Mouse (Mus musculus): ENCODE data around the gene Tmprss11a. TPM values are rescaled to one million over a fixed set of nuclear protein-coding genes. Genes with fewer than 3 reads are reported as not detected.

Gene Tmprss11a
- total RNA-seq (2021) = under 1 TPM in 1 of 2 experiments, not detected in 1; 0.13 TPM
- long read RNA-seq = 0 reads

DNA sequence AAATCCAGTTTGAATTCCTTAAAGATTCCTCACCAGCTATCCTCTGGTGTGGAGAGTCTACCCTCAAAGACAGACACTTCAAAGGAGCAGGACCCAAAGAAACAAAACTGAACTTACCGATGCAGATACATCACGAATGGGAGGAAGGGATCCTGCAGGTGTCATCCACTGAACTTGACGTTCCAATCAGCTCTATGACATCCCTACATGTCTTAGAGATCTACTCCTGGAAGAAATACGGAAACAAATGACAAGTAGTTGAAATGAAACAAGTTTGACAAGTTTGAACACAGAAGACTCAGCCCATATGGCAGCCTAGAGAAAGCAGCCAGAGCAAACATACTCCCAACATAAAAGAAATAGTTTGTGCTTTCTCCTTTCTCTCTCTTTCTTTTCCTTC is at the start of gene Tmprss11a:
Tmprss11a (minus strand) TSS at position 101 of the 400 bp plus-strand sequence.
- peak in 1 of 2 experiments; percentile 4 for DNase-seq (ENCODE audit: low spot score in 2 of 2)

DNA sequence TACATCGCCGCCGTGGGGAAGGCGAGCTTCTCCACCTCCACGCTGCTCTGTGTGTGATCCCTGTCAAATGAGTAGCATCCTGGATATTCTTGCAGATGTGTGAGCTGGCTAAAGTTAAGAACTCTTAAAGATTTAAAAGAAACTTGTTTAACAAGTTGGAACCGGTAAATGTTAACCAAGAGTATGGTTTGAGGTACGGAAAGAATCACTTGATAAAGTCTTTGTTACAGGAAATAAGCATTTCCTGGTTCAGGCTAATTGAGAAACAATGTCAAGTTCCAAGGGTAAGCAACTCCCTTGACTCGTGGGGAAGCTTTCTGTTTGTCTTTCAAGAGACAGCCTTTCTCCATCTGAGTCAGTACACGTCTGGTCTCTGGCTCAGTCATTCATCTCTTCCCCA is 49.7 kb upstream of the Tmprss11a start, which contains the start of gene Tmprss11g:
Tmprss11g (minus strand) TSS at position 101 of the 400 bp plus-strand sequence.
- no peak for DNase-seq (ENCODE audit: low spot score in 2 of 2)

DNA sequence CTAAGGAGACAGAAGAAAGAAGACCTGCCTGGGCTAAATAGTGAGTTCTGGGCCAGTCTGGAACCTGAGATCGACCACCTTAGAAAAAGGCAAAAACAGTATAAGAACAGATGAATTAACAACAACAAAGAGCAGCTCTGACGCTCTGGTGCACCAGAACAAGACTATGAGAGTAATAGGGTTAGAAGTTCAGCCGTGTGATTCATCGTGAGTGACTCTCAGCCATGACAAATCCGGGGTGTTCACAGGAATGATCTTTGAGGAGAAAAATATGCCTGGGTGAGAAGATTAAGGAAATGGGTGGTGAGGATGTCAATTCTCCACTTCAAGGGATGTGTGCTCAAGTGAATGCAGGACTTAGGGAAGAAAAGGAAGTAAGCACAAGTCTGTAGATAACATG is 42.7 kb upstream of the Tmprss11a start:
- no peak for DNase-seq (ENCODE audit: low spot score in 2 of 2)

DNA sequence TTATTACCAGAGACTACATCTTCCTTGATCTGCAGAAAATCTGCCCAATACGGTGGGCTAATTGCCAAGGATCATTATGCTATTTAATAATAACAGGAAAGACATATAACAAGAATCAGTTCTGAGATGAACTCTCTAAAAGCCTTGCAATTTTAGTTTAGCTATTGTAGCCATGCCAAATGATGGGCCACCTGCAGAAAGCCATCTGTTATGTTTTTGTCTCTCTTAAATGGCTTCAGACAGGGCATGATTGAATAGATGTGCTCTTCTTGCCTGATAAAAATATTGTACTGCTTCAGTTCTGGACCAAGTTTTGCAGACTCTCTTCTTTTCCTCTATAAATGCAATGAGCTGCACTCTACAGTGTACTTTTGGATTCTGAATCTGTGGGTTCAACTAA is 24.7 kb upstream of the Tmprss11a start:
- no peak for DNase-seq (ENCODE audit: low spot score in 2 of 2)

DNA sequence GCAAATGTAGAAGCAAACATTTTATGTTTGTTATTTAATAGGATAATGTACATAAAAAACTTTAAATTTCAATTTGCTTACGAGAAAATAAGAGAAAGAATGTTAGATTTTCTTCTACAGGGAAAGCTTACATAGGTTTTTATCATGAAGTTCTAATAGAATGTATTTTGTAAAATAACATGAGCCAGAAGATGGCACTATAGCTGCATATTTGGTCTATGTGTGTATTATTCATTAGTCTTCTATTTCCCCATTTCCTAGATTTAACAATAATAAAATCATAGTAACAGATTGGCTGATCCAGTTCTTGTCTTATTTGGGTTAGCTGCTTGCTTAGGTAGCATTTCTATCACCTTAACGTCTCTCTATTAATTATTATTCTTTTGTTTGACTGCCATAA is 13.8 kb upstream of the Tmprss11a start:
- DNase-seq (ENCODE audit: low spot score in 2 of 2) = peak in 1 of 2 experiments; percentile 14

DNA sequence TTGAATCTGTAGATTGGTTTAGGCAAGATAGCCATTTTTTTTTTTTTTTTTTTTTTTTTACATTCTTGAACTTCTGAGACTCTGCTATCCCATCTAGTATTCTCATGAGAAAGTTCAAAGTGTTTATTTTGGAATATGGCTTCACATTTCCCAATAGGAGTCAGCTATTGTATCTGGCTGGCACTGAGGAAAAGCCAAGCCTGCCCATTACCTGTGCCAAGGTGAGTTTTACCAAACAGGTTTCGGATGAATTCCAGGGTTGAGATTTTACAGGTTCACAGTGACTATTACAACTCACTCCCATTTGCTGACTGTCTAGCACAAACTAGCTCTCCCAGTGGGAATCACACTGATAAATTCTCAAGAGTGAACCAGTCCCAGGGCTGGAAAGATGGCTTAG is 13.2 kb upstream of the Tmprss11a start:
- DNase-seq (ENCODE audit: low spot score in 2 of 2) = no peak

DNA sequence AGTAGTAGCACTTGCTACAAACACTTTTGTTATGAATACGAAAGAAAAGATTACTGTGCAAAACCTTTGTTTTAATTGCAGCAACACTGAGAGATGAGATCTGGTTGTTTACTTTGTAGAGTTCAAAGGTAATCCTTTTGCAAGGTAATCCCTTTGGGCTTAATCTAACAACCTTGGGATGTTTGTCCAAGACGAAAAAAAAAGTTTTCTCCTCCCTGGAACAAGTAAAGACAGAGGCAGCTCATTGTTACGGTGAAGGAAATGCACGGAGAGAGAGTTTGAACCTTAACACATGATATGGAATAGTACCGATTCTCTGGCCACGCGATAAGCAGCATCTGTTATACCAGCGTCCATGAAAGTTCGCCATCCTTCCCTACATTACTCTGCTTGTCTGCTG is 5.1 kb upstream of the Tmprss11a start:
- no peak for DNase-seq (ENCODE audit: low spot score in 2 of 2)

DNA sequence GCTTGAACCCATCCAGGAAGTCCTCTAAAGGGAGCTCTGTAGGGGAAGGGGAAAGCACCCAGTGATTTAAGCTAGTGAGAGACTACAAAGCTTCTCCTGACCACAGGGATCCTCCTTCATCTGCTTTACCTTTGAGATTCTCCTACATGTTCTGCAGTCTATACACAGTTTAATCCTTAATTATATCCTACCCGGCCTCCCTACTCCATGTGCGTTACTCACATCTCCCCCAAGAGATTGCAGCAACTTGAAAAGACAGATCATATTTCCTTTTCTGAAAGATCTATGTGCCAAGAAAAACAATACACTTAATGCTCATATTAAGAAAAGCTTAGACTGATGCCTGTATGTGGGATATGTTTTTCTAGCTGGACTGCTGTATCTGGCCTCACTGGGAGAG is 29.5 kb downstream of the Tmprss11a start:
- no peak for DNase-seq (ENCODE audit: low spot score in 2 of 2)

DNA sequence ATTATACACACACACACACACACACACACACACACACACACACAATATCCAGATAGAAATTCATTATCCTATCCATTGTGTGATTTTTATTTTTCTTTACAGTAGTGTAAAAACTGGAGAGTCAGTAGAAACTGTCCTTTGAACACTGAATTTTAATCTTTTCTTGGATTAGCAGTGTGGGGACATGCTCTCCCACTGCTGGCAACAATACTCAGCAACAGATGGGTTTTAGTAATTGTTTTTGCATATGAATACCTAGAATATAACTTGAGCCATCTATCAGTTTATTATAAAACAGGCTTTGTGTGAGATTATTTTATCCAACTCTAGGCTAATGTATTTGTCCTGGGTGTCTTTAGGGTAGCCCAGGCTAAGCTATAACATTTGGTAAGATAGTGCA is 30.2 kb downstream of the Tmprss11a start:
- peak in 1 of 2 experiments; percentile 70 for DNase-seq (ENCODE audit: low spot score in 2 of 2)

DNA sequence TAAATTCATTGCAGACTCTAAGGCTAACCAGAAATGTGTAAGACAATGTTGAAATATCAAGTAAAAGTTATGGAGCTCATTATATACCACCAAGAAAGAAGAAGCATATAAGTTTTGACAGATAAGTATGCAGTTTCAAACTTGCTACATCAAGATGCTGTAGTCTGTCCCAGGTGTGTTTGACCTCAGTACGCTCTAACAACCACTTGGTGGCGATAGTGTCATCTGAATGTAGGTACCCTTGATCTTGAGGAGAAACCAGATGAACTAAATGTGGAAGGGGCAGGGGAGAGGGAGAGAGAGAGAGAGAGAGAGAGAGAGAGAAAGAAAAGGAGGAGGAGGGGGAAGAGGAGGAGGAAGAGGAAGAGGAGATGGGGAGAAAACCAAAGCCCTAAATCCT is 36.1 kb downstream of the Tmprss11a start:
- peak in 1 of 2 experiments; percentile 51 for DNase-seq (ENCODE audit: low spot score in 2 of 2)

DNA sequence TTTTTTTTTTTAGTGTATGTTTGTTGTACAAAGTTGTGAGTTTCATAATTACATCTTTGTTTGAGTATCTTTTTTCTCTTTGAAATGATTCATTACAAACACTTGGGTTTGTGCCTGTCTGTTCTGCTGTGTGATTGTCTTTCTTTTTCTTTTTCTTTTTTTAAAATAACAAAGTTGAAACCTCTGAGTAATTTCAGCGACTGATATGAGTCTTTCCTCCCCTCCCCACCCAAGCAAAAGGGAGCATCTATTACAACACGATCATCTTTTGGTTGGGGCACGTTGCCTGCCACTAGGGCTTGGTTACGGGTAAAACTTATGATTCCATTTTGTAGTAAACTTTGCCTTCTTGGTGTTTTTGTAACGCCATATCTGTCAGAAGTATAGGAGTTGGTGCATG is 37.7 kb downstream of the Tmprss11a start:
- DNase-seq (ENCODE audit: low spot score in 2 of 2) = no peak

DNA sequence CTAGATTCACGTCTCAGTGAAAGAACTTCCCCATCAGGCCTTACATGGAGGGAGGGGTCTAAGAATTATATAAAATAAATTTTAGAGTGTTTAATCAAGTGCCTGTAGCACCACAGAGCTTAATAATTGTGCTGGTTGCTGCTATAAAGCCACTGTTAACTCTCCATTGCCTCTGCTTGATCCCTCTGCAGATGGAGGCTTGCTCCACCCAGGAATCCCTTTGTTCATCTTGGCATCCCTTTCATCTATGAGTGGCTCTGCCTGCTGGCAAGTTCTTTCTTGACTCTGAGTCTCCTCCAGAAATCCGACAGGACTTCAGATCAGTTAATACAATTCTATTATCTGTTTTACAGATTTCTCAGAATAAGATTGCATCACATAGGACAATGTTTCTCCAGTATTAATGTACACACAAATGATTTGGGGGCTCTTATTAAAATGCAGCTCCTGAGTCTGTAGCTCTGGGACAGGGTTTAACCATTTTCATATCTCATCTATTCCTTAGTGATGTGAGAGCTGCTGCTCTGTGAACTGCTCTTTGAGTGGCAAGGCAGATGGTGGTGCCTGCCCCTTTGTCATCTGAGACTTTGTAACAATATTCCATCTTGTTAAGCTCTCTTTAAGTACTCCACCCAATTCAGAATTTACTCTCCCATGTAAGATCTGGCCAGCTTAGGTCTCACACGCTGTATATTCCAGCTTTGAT is 47.3 kb downstream of the Tmprss11a start:
- DNase-seq (ENCODE audit: low spot score in 2 of 2) = no peak

DNA sequence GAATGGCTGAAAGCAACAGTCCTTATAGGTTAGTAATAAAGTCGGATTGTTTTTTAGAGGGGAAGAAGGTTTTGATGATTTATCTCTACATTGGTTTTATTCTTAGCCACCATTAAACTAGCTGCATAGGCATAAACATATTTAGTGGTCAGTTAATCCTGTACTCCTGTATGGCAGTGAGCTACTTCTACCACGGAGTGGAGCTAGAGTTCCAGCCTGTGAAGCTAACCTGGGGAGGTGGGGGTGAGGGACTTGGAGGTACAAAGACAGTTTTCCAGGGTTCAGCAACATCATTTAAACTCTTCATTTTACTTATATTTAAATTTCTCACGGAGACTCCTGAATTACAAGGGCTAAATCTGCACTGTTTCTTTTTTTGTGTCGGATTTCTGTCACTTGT is 49.3 kb downstream of the Tmprss11a start:
- no peak for DNase-seq (ENCODE audit: low spot score in 2 of 2)

DNA sequence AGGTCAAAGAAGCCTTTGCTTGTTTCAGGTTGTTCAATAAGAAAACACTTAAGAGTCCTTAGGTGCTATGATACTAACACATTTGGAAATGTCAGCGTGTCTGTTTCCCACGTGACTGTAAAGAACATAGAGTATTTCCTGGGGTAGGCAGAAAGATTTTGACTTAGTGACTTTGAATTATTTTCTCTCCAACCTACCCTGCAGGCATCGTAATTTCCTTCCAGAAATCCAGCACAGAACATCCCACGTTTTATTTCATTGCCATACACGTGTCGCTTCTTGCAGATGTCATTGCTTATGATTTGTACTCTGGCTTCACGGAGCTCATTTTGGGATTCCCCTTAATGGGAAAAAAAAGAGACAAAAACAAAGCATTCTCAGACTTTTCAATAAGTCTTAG is 54.5 kb downstream of the Tmprss11a start:
- no peak for DNase-seq (ENCODE audit: low spot score in 2 of 2)

DNA sequence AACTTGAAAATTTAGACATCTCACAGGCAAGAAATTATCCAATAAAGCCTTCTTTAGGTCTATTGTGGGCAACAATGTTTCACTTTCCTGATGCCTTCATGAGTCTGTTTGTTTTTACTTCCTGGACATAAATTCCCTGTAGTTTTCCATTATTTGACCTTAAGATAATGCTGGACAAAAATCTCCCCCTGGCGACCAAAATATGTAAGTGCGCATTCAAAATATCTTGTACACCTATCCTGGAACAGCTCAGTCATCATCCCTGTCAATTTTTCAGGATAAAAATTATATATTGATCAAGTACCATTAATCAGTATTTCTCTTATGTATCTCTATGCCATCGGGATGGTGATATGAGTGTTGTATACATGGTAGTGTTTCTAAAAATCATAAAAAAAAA is 58.0 kb downstream of the Tmprss11a start:
- DNase-seq (ENCODE audit: low spot score in 2 of 2) = peak in 1 of 2 experiments; percentile 41

DNA sequence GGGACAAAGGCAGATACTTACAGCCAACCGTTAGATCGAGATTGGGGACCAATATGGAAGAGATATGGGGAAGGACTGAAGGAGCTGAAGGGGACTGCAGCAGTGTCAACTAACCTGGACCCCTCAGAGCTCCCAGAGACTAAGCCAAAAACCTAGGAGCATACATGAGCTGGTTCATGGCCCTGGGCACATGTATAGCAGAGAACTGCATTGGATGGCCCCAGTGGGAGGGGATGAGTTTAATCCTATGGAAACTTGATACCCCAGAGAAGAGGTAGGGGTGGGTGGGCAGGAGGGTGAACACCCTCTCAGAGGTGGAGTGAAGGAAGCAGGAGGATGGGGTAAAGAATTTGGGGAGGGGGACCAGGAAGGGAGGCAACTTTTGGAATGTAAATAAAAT is 60.8 kb downstream of the Tmprss11a start:
- DNase-seq (ENCODE audit: low spot score in 2 of 2) = no peak

DNA sequence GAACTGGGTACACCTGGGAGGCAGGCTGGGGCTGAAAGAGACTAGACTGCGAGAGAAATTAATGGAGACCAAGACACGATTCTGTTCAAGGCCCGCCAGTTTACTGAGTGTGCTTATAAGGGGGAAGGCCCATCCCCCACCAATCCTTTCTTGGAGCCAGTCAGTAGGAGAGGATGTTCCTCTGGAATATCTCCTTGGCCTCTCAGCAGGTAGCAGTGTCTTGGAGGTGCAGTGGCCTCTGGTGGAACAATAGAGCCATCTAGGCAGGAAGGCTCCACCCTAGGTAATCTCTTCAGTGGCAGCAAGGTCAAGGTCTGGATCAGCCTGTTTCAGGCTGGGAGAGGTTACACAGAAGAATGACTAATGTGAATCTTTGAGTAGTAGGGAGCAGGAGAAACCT is 61.6 kb downstream of the Tmprss11a start:
- DNase-seq (ENCODE audit: low spot score in 2 of 2) = no peak

DNA sequence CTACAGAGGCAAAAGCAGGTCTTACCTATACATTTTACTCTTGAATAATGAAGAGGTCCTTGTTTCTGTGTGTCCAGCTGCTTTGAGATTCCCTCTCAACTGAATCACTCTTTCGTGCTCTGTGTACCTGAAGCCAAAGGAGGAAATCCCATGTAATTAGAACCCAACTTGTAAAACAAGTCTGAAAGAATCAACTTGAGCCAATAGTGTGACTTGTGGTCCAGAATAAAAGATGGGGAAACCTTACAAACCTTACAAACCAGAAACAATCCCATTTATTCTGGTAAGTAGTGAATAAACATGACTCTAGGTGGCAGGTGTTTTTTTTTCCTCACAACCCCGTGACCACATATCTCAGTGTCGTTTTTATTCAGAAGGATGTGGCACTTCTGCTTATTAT is 95.5 kb downstream of the Tmprss11a start, which contains the start of gene Tmprss11d:
Tmprss11d (minus strand) TSS at position 101 of the 400 bp plus-strand sequence.
- DNase-seq (ENCODE audit: low spot score in 2 of 2) = no peak

Other genes with a start within 250 kb of the Tmprss11a start
- not detected for gene Tmprss11c, start 179.7 kb downstream of the Tmprss11a start, total RNA-seq (2021)
- gene Tmprss11d, start 95.6 kb downstream of the Tmprss11a start, total RNA-seq (2021) = not detected
- gene Tmprss11g, start 49.6 kb upstream of the Tmprss11a start, total RNA-seq (2021) = not detected
- not detected for gene Tmprss11f, start 163.4 kb upstream of the Tmprss11a start, total RNA-seq (2021)
- gene Tmprss11b, start 207.4 kb upstream of the Tmprss11a start, total RNA-seq (2021) = not detected

All from layer of hippocampus, adult 18-20 months (tissue).